Mouse (Mus musculus) testis, postnatal 10 days (tissue): ENCODE results near the gene Ano8.

Experiments used
- DNase-seq: peaks from one replicate; pipeline ENCODE4 v3.0.0; 2021; ENCODE audit warnings: low spot score

Gene Ano8

DNA sequence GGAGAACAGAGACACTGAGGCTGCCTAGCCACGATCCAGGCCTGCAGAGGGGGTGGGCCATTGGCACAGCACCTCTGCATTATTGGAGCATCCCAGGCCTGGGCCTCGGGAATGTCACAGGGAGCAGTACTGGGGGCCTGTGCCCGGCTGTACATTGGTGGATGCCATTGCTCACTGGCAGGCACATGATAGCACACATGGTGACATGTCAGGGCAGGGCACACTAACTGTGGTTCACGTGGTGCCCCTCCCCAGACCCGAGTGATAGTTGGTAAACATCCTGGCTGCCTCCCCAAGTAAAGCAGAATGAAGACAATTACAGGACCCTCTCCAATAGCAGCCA, 14.9 kb downstream of the Ano8 start:
- DNase-seq = no peak

DNA sequence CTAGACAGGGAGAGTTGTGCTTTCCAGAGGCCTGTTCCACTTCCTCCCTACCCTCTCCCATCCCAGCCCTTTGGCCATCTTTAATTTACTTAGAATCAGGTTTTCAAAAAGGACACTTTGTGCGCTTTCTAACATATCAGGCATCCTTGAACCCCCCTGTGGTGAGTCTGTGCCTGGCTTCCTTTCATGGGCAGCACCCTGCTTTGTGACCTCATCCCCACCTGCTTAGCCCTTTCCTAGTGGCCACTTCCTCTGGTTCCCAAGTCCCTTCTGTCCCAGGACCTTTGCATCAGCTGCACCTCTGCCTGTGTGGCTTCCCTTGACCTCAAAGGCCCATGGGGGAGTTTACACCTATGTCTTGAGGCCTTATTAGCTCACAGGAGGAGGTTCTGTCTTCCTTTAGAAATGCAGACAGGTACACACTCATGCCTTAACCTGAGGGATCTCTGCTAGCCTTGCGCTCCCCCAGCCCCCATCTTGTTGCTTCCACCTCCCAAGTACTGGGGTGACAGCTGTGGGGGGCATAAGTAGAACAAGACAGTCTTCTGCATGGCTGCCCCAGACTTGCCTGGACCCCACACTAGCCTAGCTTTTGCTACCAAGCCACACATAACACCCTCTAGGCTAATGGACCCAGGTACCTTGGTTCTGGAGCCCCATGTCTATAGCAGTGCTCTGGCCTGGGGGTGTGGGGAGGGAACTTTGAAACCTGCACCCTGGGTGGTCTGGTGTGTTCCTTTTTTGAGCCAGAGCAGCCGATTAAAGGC, 15.4 kb downstream of the Ano8 start:
- no peak for DNase-seq

DNA sequence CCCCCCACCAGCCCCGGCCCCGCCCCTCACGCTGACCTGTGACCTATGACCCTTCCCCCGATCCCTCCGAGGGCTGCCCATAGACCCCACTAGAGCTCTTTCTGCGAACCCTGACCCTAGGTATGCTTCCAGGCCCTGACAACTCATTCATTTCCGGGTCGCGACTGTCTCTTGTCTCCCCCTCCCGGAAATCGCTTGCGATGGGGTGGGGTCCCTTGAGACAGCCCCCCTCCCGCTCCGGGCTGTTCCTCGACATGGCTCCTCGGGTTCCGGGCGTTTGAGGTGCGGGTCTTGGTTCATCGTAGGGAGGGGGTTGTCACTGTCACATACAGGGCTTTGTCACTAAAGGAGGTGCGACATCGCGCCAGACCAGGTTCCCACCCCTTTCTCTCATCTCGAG, 16.4 kb downstream of the Ano8 start:
- peak; percentile 69 for DNase-seq

DNA sequence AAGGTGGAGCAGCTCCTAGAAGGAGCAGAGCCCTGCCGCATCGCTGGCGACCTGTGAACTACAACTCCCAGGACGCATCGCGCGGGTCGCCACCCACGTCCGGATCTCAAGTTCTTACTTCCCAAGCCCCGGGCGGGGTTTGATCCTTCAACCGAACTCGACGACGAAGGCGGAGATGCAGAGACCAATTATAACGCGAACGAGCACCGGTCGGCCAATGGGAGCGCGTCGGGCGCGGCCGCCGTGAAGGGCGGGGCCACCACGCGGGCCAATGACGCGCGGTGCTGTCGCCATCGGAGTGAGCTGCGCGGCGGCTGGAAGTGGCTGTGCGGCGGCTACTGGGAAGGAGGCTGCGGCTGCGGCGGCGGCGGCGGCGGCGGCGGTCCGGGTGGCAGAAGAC, 16.8 kb downstream of the Ano8 start, which contains the start of gene Dda1:
Dda1 (plus strand) TSS at position 284 of the 400 bp plus-strand sequence.
- DNase-seq = peak; percentile 94

DNA sequence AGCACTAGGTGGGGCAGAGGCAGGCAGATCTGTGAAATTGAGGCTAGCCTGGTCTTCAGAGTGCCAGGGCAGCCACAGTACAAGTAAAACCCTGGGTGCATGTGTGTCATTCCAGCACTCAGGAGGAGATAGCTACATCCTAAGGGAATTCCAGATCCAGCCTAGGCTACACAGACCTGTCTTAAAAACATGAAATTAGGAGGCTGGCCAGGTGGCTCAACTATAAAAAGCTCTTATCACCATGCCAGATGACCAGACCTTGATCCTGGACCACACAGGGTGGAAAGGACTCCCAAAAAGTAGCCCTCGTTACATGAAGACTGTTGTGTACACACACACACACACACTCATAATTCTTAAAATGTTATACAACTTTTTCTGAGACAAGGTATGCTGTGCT, 17.8 kb downstream of the Ano8 start:
- no peak for DNase-seq

DNA sequence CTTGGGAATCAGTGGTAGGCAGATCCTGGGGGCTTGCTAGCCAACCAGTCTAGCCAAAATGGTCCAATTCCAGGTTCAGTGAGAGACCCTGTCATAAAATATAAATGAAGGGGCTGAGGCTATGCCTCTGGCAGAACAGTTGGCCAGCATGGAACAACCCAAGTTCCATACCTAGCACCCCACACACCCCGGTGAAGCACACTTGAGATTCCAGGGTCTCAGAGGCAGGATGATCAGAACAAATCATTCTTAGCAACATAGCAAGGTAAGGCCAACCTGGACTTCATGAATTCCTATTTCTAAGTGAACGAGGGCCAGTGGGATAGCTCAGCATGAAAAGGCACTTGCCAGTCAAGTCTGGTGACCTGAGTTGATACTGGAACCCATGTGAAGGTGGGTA, 18.6 kb downstream of the Ano8 start:
- no peak for DNase-seq

DNA sequence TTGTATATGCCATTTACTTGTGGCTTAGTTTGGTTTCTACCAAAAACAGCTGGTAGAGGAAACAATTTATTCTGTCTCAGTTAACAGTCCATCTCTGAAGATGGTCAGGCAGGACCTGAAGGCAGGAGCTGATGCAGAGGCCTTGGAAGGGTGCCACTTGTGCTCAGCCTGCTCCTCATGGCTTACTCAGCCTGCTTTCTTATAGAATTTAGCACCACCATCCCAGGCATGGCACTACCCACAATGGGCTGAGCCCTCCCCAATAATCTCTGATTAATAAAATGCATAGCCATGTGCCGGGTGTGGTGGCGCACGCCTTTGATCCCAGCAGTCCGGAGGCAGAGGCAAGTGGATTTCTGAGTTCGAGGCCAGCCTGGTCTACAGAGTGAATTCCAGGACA, 19.6 kb downstream of the Ano8 start:
- no peak for DNase-seq

DNA sequence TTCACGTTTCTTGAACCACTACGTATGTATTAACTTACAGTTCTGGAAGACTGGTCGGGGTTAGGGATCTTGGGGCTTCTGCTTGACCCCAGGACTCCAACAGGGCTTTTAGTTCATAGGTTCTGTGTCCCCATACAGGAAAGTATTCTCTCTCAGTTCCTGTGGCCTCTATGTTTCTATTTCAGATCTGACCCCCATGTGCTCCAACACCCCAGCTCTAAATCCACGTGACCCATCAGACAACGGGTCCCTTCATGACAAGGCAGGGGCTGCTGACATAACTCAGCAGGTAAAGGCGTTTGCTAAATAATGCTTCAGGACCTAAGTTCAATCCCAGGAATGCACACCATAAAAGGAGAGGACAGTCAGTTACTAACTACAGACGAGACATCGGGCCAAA, 20.0 kb downstream of the Ano8 start:
- no peak for DNase-seq

DNA sequence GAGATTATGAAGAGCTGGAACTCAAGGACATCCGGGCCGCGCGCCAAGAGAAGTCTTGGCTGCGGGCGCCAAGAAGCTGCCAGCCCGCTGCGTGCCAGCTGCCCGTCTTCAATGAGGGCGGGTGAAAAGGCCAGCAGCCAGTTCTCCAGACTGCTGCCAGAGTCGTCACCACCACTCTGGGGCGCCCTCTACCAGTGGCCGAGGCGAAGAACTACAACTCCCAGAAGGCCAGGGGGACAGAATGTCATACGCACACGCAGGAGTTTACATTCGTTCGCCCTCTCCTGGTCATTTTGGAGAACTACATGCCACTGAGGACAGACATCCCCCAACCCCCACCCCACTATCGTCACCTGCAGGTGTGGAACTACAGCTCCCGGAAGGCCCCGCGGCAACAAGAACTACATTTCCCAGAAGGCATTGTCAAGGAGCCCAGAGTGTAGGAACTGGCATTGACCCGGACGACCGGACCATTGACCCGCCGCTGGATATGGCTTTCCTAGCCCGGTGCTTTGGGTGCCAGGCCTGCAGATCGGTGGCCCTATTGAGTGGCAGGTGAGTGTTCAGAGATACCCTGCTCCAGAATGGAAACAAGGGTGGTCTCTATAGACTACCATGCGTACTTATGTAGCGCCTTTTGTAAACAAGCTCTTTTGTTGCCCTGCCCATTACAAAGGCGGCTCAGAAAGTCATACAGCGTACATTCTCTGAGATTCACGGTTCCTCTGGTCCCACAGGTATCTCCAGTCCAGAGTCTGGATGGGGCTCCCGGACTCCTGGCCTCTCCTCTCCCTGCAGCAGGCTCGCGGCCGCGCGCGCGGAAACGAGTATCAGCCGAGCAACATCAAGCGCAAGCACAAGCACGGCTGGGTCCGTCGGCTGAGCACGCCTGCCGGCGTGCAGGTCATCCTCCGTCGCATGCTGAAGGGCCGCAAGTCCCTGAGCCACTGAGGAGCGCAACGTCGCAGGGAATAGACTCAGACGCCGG, 21.0 kb downstream of the Ano8 start, which contains the start of gene Mrpl34:
Mrpl34 (plus strand) TSS at position 447 of the 988 bp plus-strand sequence.
- DNase-seq = peak; percentile 96

DNA sequence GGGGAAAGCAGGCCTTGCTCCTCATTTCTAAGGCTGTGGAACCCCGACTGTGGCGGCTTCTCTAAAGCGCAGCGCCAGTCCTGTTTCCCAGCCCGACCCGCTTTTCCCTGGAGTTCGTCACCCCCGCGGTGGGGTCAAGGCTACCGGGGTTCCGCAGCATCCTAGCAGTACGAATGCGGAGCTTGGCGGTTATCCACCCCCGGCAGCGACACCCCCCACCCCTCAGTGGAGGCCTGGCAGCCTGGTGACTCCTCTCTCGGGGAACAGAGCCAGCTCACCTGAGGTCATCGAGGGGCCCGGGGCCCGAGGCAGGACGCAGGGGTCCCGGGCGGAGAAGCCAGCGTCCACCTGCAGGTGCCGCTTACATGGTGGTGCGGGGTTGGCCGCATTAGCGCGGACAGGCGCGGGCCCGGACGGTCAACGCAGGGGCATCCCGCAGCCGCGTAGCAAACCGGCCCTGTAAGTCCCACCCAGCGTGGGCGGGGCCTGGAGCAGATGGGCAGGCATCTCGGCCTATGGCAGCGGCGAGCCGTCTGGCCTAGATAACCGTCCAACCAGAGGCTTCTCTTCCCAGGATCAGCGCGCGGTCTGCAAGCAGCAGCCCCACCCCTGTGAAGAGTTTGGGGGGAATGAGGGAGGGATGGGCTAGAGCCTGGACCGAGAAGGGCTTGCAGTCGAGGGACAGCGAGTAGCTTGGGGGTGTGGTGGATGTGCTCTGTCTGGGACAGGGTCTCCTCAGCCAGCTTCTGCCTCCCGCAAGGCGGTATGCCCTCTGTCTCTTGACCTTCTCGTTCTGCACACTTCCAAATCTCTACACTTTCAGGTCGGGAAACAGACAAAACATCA, 22.4 kb downstream of the Ano8 start, which contains the start of gene Abhd8:
Abhd8 (minus strand) TSS at position 468 of the 846 bp plus-strand sequence.
- peak; percentile 98 for DNase-seq

DNA sequence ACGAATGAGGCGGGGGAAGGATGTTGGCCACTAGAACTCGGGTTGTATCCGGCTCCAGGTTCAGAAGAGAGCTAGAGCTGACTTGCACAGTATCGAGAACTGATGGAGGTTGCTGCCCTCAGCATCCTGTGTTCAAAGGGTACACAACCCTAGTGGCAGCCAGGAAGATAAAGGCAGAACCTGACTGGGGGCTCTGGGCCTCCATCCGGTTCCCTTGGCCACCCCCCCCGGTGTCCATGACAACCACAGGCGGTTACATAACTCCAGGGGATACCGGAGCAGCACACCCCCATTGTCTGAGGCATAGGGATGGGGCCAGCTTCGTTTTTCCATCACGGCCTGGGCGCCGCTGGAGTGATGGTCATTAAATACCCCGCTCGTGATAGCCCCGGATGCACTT, 23.0 kb downstream of the Ano8 start:
- DNase-seq = peak; percentile 57

DNA sequence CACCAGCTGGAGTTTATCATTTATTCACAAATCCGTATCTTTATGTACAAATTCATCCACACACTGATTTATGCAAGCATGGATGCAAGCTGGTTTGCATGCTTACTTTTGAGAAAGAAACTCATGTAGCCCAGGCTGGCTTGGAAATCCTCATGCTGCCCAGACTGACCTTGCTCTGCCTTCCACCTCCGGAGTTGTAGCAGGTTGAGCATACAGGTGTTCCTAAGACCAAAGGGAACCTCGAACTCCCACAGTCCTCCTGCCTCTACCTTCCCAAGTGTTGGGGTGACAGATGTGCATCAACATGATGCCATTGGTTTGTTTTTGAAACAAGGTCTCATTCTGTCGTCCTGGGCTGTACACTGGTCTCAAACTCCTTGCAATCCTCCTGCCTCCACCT, 23.6 kb downstream of the Ano8 start:
- no peak for DNase-seq

DNA sequence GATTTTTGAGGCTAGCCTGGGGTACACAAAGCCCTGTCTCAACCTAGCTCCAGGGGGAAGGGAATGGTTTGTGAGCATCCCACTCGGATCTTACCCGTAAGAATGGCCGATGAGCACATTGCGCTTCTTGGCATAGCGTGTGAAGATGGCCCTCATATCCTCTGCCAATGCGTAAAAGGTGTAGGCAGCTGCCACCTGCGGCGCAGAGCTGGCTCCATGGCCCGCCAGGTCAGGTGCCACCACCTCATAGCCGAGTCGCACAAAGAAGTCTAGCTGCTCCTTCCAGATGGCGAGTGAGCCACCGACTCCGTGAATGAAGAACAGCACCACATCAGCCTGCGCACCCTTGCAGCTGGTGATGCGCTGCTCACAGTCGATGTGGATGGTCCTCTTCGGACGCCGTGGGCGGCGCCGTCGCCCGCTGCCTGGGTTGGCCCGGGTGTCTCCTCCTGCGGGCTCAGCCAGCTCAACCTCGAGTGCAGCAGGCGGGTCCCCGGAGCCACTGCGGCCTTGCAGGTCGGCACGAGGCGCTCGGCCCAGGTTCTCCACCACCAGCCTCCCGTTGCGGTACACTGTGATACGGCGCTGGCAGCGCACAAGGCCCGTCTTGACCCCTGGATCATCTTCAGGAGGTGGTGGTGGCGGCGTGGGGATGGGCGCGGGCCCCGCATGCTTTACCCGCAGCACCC, 24.5 kb downstream of the Ano8 start:
- DNase-seq = no peak

DNA sequence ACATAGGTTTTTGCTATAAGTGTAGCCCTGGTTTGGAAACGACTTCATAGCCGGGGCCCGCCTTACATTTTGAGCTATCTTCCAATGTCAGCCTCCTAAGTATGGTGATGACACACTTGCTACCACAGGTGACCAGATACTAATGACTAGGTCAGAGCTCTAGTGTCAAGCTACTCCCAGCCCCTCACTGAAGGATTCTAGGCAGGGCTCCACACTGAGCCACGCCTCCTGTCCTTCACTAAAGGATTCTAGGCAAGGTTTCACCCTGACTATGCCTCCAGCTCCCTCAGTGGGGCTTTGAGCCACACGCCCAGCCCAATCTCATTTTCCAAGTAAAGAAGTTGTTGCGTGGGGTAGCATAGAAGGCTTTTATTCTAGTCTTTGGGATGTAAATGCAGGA, 25.0 kb downstream of the Ano8 start:
- no peak for DNase-seq

DNA sequence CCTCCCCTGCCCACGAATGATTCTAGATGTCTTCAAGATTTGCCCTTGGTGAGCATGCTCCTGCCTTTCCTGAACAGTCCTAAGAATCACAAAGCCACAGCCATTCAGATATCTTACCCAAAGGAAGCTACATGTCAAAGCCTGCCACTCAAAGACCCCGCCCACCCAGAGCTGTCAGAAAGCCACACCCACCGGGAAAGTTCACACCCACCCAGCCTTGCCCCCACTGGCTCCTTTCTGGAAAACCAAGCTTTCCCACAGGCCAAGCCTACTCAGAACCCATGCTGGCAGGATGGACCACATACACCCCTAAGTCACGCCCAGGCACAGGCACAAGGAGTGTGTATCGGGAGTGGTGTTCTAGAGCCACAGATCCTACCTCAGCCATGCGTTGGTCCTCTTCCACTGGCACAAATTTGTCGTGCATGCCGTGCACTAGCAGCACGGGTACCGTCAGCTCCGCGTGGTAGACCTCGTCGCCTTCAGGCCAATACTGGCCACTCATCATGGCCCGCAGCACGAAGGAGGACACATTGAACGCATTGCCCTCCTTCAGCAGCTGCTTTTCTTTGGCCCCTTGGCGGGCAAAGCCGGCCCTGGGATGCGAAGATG, 28.0 kb downstream of the Ano8 start:
- peak; percentile 46 for DNase-seq

DNA sequence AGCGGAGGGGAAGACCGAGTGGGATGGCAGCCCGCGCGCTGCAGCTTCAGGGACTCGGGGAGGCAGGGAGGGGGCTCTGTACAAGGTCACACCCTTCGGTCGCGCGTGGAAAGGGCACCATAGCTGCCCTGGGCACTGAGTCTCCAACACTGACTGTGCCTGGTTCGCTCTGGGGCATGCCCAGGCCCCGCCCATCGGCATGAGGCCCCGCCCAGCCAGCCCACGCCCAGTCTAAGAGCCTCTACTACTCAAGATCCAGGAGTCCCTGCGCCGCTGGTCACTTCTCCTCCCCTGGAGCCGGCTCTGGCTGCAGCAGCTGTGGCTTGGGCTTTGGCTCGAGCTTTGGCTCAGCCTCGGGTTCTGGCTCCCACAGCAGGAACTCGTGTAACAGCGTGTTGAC, 28.9 kb downstream of the Ano8 start:
- peak; percentile 60 for DNase-seq

DNA sequence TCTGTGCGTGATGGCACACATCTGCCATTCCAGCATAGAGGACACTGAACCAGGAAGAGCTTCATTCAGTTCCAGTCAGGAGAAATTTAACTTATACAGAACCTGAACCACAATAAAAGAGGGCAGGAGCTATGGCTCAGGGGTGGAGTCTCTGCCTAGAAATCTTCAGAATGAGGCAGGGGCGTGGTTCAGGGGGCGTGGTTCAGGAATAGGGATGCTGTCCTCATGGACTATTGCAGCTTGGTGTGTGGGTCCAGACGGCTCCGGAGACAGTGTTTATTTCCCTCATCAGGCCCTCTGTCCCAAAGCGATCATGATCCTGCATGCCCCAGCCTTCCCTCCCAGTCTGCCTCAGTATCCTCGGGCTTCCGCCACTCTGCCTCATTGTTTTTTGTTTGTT, 31.1 kb downstream of the Ano8 start:
- DNase-seq = peak; percentile 43

DNA sequence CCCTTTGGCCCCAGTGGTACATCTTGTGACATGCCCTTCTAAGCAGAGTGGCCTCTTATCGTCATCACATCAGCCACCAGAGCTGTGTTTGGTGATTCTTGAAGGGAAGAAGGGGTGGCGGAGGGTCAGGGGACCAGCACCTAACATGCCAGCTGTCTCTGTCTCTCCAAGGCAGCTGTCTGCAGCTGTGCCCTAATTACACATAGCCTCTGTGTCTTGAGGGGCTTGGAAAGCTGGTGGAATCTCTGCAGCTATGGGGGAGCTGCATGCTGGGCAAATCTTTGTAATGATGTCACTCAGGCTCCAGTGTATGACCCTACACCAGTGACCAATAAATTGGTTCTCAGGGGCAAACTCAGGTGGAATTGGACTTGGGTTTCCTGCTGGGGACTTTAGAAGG, 33.1 kb downstream of the Ano8 start:
- DNase-seq = no peak

DNA sequence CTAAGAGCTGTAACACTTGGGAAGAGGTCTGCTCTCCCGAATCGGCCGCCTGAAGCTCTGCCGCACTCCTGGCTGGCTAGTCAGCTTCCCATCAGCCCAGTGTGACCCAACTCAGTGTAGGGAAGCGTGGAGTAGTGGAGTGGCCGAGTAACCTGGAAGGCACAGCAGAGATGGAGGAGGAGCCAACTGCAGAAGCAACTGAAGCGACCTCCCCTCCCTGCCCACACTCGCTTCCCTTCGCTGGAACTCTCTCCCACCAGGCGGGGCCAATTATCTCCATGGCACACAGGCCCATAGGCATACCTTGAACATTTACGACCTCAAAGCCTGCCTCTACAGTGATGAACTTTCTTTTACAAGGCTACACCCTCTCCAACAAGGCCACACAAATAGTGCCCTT, 34.0 kb downstream of the Ano8 start:
- no peak for DNase-seq

DNA sequence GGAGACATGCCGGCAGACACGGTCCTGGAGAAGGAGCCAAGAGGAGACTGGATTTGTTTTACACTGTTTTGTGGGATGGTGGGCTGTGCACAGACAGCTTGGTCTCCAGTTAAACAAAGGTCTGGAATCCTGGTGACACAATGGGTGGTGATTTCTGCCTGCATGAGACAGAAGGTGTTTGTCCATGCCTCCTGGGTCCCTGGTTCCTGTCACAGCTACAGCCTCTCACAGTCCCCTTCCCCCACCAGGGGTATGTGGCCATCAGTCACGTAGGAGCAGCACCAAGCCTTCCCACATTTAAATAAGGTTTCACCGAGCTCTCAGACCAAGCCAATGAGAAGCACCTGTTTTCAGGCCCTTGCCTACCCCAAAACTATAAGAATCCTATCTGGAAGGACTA, 34.4 kb downstream of the Ano8 start:
- no peak for DNase-seq

DNA sequence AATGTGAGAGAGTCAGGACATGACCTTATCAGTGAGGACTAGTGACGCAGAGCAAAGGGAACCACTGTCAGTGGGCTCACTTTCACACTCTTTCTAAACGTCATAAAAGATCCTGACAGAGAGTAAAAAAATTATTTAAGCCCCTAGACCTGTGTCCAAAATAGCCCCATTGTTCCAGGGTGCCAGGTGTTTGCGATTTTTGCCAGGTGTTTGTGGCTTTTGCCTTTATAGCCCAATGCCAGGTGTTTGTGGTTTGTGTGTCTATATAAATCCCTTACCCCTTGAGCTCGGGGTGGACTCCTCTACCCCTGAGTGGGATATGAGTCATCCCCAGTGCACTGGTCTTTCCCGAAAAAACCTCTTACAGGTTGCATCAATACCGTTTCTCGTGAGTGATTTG, 40.7 kb downstream of the Ano8 start:
- no peak for DNase-seq
